10 mouse cellular contexts compared by ENCODE assay signal in the genomic region with DNA sequence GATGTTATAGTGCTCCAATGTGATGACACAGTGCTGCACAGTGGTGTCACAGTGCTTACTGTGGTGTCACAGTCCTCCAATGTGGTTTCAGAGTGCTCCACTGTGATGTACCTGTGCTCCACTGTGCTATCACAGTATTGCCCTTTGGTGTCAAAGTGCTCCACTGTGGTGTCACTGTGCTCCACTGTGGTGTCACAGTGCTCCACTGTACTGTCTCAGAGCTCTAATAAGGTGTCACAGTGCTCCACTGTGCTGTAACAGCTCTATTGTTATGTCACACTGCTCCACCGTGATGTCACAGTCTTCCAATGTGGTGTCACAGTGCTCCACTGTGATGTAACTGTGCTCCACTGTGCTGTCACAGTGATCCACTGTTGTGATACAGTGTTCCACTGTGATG.
DNase-seq lines count a peak whose midpoint lies in the region; ATAC-seq lines count a peak whose summit lies in the region.
"Had no signal": no experiment of that assay in that cellular context is flagged by ENCODE, and none has a peak within 500 bp of the region (broad histone marks: within the 10 kb centered on the region; RNA-seq: fewer than 3 reads in every experiment).

No protein-coding gene starts in this region.

- no peak overlapping the region for H3K4me3 ChIP-seq in hindbrain, embryonic 11.5 days (ENCODE audit: low read depth, low read length)
- H3K4me3 ChIP-seq in hindbrain, embryonic 12.5 days, result no peak overlapping the region

- no peaks in the 10 kb centered on the region for H3K27me3 ChIP-seq in hindbrain, embryonic 11.5 days (ENCODE audit: control insufficient read depth, insufficient read depth, low read length)
- H3K27me3 ChIP-seq in hindbrain, embryonic 12.5 days, result no peaks in the 10 kb centered on the region

- ATAC-seq in hindbrain, embryonic 11.5 days (ENCODE audit: low FRiP score), result peak; percentile 62
- no peak for ATAC-seq in hindbrain, embryonic 12.5 days (ENCODE audit: low FRiP score)
- peak; percentile 37 to 38; a peak in 1 of 4 replicates for ATAC-seq in hematopoietic stem cell, adult 5-6 weeks (replicated peaks in 1 of 2; ENCODE audit: insufficient read depth in 1 of 2, low FRiP score in 2 of 2, low TSS enrichment in 1 of 2, low read depth in 1 of 2, poor library complexity in 2 of 2, severe bottlenecking in 2 of 2)
- peak; percentile 24; the same call in 1 of the 2 replicates for ATAC-seq in megakaryocyte progenitor cell, adult 5-6 weeks (replicated peaks; ENCODE audit: poor library complexity)

- H3K9ac ChIP-seq in hindbrain, embryonic 11.5 days (ENCODE audit: low read depth, low read length), result no peak overlapping the region
- no peak overlapping the region for H3K9ac ChIP-seq in hindbrain, embryonic 12.5 days

- DNase-seq in hindbrain, embryonic 11.5 days (ENCODE audit: low spot score), result no peak
- peak; percentile 10 for DNase-seq in R1 (ENCODE audit: low read depth, low spot score)
- DNase-seq in layer of hippocampus, postnatal 10 days (ENCODE audit: low spot score in 2 of 2), result no peak
- no peak for DNase-seq in urinary bladder, adult 18-20 months (ENCODE audit: low spot score in 2 of 2)
- no peak for DNase-seq in right cerebral cortex, adult 2 months (ENCODE audit: low spot score in 2 of 2)
- DNase-seq: kidney, adult 11 months had no signal

- H3K4me1 ChIP-seq in hindbrain, embryonic 11.5 days (replicated peaks; ENCODE audit: control insufficient read depth, insufficient read depth, low read length), result no peaks in the 10 kb centered on the region
- H3K4me1 ChIP-seq in hindbrain, embryonic 12.5 days, result no peaks in the 10 kb centered on the region

- H3K4me2 ChIP-seq in hindbrain, embryonic 11.5 days (replicated peaks; ENCODE audit: low read depth, low read length), result no peak overlapping the region
- H3K4me2 ChIP-seq in hindbrain, embryonic 12.5 days (replicated peaks), result no peak overlapping the region

- peaks cover 33% of the 10 kb centered on the region for H3K9me3 ChIP-seq in hindbrain, embryonic 11.5 days (ENCODE audit: control insufficient read depth, low read length)
- peaks cover 86% of the 10 kb centered on the region for H3K9me3 ChIP-seq in hindbrain, embryonic 12.5 days (replicated peaks)

- H3K36me3 ChIP-seq in hindbrain, embryonic 11.5 days (ENCODE audit: control insufficient read depth, insufficient read depth, low read length), result no peaks in the 10 kb centered on the region
- H3K36me3 ChIP-seq in hindbrain, embryonic 12.5 days, result no peaks in the 10 kb centered on the region

- no peak overlapping the region for H3K27ac ChIP-seq in hindbrain, embryonic 11.5 days (ENCODE audit: low read depth, low read length)
- no peak overlapping the region for H3K27ac ChIP-seq in hindbrain, embryonic 12.5 days
- H3K27ac ChIP-seq: macrophage had no signal

- 100% methylated on average over 1 of the region's 1 CpGs for WGBS in hindbrain, embryonic 11.5 days
- 84% methylated on average over 1 of the region's 1 CpGs for WGBS in hindbrain, embryonic 12.5 days
